Mouse (Mus musculus): ENCODE results near the gene Anxa2. TPM values are rescaled to one million over a fixed set of nuclear protein-coding genes. Genes with fewer than 3 reads are reported as not detected.

Gene Anxa2
- polyA plus RNA-seq, 1 experiment from 2014 or later = 858 TPM

DNA sequence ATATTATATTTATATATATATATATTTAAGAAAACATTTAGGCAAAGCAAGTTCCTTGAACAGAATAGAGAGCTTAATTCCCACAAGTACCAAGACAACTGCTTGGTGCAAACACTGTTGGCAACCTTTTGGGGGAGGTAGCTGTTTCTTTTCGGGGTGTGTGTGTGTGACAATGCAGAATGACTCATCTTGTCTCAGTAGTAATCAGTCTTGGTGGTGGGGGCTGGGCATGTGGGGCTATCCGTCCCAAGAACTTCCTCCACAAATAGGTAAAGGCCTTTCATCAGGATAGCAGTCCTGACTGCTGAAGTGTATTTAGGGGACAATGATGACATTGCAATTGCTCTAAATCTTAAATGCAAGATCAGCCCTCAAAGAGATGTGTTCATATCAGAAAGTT is 9.6 kb downstream of the Anxa2 start:
- H3K9me3 ChIP-seq = no peaks in the 10 kb centered on the region
- H3K27ac ChIP-seq = no peak overlapping the region

GRCm38 (mm10) chr9:69464109-69464756 is 10.8 kb downstream of the Anxa2 start:
- WGBS = 54% methylated on average over 6 of the region's 6 CpGs
- Histone ChIP-seq H3K4me2 (no peak overlapping the region), H3K27ac (no peak overlapping the region), H3K9ac (no peak overlapping the region), H3K36me3 (peaks cover 38% of the 10 kb centered on the region), H3K4me1 (peaks cover 56% of the 10 kb centered on the region), H3K27me3 (no peaks in the 10 kb centered on the region), H3K4me3 (no peak overlapping the region), H3K9me3 (no peaks in the 10 kb centered on the region)
- ATAC-seq (ENCODE audit: borderline replicate concordance, extremely low read depth, low FRiP score, low TSS enrichment) = no peak

More for the DNA sequence above, 9.6 kb downstream of the Anxa2 start:
- no peak for ATAC-seq (ENCODE audit: borderline replicate concordance, extremely low read depth, low FRiP score, low TSS enrichment)
- H3K4me1 ChIP-seq = peaks cover 58% of the 10 kb centered on the region
- no peaks in the 10 kb centered on the region for H3K27me3 ChIP-seq
- H3K9ac ChIP-seq = no peak overlapping the region
- H3K4me3 ChIP-seq = no peak overlapping the region
- no peak overlapping the region for H3K4me2 ChIP-seq
- H3K36me3 ChIP-seq = peaks cover 29% of the 10 kb centered on the region
- WGBS = 71% methylated on average over 2 of the region's 2 CpGs

DNA sequence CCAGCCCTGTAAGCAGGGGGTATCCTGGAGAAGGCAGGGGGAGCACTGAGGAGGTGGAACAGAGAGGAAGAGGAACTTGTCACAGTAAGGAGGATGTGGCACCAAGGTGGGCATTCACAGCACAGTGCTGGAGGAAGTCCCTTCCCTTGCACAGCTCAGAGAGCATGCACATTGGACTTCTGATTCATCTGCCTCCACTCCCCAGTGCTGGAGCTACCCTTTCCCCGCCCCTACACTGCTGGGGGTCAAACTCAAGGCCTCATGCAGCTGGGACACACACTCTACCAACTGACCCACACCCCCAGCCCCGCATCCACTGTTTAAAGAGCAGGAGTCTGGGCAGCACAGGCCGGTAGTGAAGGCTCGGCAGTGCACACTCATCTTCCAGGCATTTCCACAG is 12.7 kb downstream of the Anxa2 start:
- Histone ChIP-seq H3K27me3 (no peaks in the 10 kb centered on the region), H3K4me3 (no peak overlapping the region), H3K9ac (no peak overlapping the region), H3K36me3 (peaks cover 36% of the 10 kb centered on the region), H3K4me2 (no peak overlapping the region), H3K4me1 (peaks cover 56% of the 10 kb centered on the region), H3K9me3 (no peaks in the 10 kb centered on the region), H3K27ac (no peak overlapping the region)
- 47% methylated on average over 4 of the region's 4 CpGs for WGBS
- no peak for ATAC-seq (ENCODE audit: borderline replicate concordance, extremely low read depth, low FRiP score, low TSS enrichment)

DNA sequence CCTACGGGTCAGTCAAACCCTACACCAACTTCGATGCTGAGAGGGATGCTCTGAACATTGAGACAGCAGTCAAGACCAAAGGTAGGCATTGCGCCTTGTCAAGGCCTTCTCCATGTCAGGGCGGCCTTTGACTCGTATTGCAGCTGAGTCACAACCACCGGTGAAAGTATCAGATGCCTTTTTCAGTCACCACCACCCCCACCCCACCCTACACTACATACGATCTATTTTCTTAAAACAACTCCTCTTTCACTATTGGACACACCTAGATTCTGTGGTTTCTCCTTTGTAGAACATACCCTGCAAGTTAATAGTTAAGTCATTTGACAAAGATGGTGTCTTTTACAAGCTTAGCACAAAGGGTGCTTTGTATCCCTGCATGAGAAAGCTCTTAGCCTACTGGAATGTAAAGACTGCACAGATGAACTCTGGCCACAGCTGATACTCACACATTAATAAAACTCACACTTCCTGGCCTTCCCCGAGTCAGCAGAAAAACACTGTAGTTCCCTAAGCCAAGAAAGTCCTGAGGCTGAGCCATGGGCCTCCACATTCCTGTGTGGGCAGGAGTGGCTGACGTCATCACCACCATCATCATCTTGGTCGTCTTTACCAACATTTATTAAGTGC is 14.0 kb downstream of the Anxa2 start:
- ATAC-seq (ENCODE audit: borderline replicate concordance, extremely low read depth, low FRiP score, low TSS enrichment) = peak; percentile 19; the same call in 1 of the 2 replicates
- WGBS = 40% methylated on average over 10 of the region's 10 CpGs

GRCm38 (mm10) chr9:69468991-69469390 is 15.6 kb downstream of the Anxa2 start:
- Histone ChIP-seq H3K27me3 (no peaks in the 10 kb centered on the region), H3K4me1 (peaks cover 74% of the 10 kb centered on the region), H3K36me3 (peaks cover 44% of the 10 kb centered on the region), H3K9ac (no peak overlapping the region), H3K9me3 (no peaks in the 10 kb centered on the region), H3K4me2 (no peak overlapping the region), H3K27ac (peak overlapping the region; percentile 19; the same call in 1 of the 2 replicates), H3K4me3 (no peak overlapping the region)
- ATAC-seq (ENCODE audit: borderline replicate concordance, extremely low read depth, low FRiP score, low TSS enrichment) = peak; percentile 71
- WGBS = 13% methylated on average over 9 of the region's 9 CpGs

More for the DNA sequence above, 14.0 kb downstream of the Anxa2 start:
- Histone ChIP-seq H3K36me3 (peaks cover 38% of the 10 kb centered on the region), H3K4me2 (no peak overlapping the region), H3K4me3 (no peak overlapping the region), H3K27me3 (no peaks in the 10 kb centered on the region), H3K9me3 (no peaks in the 10 kb centered on the region), H3K9ac (no peak overlapping the region), H3K27ac (peak overlapping the region; percentile 63), H3K4me1 (peaks cover 69% of the 10 kb centered on the region)

DNA sequence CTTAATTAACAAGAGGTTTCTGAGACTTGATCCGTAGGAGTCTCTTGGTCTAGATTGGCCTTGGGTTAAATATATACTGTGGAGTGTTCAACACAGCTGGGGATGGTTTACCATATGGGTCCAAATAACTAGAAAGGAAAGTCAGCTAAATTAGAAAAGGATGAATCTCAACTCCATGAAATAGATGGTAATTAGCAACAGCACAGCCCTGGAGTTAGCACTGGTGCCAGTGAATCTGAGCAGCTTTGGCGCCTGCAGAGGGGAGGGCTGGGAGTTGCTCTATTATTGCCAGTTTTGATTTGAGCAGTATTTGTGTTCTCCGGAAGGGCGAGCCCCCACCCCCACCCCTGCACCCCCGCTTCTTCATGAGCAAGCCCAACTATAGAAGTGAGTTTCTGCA is 16.9 kb downstream of the Anxa2 start:
- Histone ChIP-seq H3K4me1 (peaks cover 74% of the 10 kb centered on the region), H3K4me2 (0 out of 2 replicates have a peak overlapping the region, but pooled peaks have one; percentile 17), H3K9ac (no peak overlapping the region), H3K27me3 (no peaks in the 10 kb centered on the region), H3K36me3 (peaks cover 50% of the 10 kb centered on the region), H3K27ac (peak overlapping the region; percentile 81), H3K9me3 (no peaks in the 10 kb centered on the region), H3K4me3 (no peak overlapping the region)
- ATAC-seq (ENCODE audit: borderline replicate concordance, extremely low read depth, low FRiP score, low TSS enrichment) = no peak
- WGBS = 51% methylated on average over 5 of the region's 5 CpGs

- no peaks in the 10 kb centered on the region for H3K27me3 ChIP-seq
- ATAC-seq (ENCODE audit: borderline replicate concordance, extremely low read depth, low FRiP score, low TSS enrichment) = peak; percentile 23; the same call in 1 of the 2 replicates
- peaks cover 50% of the 10 kb centered on the region for H3K36me3 ChIP-seq
- WGBS = 9% methylated on average over 6 of the region's 6 CpGs
- no peaks in the 10 kb centered on the region for H3K9me3 ChIP-seq
- H3K27ac ChIP-seq = peak overlapping the region; percentile 81
- H3K4me2 ChIP-seq = 0 out of 2 replicates have a peak overlapping the region, but pooled peaks have one; percentile 17
- no peak overlapping the region for H3K4me3 ChIP-seq
- H3K9ac ChIP-seq = no peak overlapping the region
- H3K4me1 ChIP-seq = peaks cover 69% of the 10 kb centered on the region
Measured at GRCm38 (mm10) chr9:69470921-69471320, 17.5 kb downstream of the Anxa2 start.

- H3K4me1 ChIP-seq = peaks cover 52% of the 10 kb centered on the region
- WGBS = 31% methylated on average over 6 of the region's 6 CpGs
- peak overlapping the region; percentile 71 for H3K27ac ChIP-seq
- no peak overlapping the region for H3K9ac ChIP-seq
- H3K27me3 ChIP-seq = no peaks in the 10 kb centered on the region
- H3K36me3 ChIP-seq = peaks cover 51% of the 10 kb centered on the region
- no peaks in the 10 kb centered on the region for H3K9me3 ChIP-seq
- ATAC-seq (ENCODE audit: borderline replicate concordance, extremely low read depth, low FRiP score, low TSS enrichment) = peak; percentile 77
- H3K4me3 ChIP-seq = no peak overlapping the region
- H3K4me2 ChIP-seq = no peak overlapping the region
Measured at GRCm38 (mm10) chr9:69472724-69473123, 19.3 kb downstream of the Anxa2 start.

DNA sequence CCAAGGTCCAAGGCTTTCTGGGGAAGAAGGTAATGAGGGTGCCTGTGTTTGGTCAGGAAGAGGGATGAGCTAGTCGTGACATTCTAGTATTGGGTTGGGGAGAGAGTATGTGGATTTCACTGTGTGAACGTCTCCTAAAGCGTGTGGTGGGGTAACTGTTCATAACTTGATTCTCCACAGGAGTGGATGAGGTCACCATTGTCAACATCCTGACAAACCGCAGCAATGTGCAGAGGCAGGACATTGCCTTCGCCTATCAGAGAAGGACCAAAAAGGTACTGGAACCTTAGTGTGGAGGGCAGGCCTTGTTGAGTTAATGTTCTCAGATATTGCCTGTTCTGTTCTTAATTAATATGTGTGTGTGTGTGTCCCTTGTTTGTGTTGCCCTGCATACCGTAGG is 22.5 kb downstream of the Anxa2 start:
- H3K4me2 ChIP-seq = no peak overlapping the region
- H3K27me3 ChIP-seq = no peaks in the 10 kb centered on the region
- H3K9me3 ChIP-seq = no peaks in the 10 kb centered on the region
- WGBS = 69% methylated on average over 6 of the region's 6 CpGs
- H3K9ac ChIP-seq = no peak overlapping the region
- ATAC-seq (ENCODE audit: borderline replicate concordance, extremely low read depth, low FRiP score, low TSS enrichment) = no peak
- H3K27ac ChIP-seq = no peak overlapping the region
- peaks cover 25% of the 10 kb centered on the region for H3K4me1 ChIP-seq
- H3K4me3 ChIP-seq = no peak overlapping the region
- H3K36me3 ChIP-seq = peaks cover 56% of the 10 kb centered on the region

DNA sequence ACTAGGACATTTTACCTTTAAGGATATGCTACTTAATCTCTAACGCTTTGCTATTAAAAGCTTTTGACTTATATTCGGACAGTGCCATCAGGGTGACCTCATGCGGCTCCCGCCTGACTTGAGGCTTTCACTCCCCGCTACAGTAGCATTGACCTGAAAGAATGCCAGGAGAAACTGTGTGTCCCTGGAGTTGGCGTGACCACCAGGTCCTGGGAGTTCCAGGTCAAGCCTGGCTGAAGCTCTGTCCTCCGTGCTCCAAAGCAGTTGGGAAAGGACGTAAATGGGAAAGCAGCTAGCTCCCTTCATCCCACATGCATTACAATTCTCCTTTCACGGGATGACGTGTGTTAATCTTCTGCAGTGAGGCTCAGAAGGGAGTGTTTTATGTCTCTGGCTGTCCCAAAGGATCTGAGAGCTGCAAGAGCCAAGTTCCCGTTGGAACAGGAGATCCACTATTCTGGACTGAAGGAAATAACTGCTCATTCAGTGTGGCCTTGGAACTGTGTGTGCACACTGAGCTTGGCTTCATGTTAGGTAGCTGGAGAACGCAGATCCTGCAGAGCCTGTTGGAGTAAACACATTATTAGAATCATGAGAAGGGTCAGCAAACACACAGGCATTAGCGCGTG is 23.9 kb downstream of the Anxa2 start:
- Histone ChIP-seq H3K4me2 (no peak overlapping the region), H3K9ac (no peak overlapping the region), H3K27ac (no peak overlapping the region), H3K4me1 (peaks cover 12% of the 10 kb centered on the region), H3K27me3 (no peaks in the 10 kb centered on the region), H3K4me3 (no peak overlapping the region), H3K36me3 (peaks cover 65% of the 10 kb centered on the region), H3K9me3 (no peaks in the 10 kb centered on the region)
- no peak for ATAC-seq (ENCODE audit: borderline replicate concordance, extremely low read depth, low FRiP score, low TSS enrichment)
- 61% methylated on average over 14 of the region's 14 CpGs for WGBS

- peaks cover 8% of the 10 kb centered on the region; the same call in 1 of the 2 replicates for H3K4me1 ChIP-seq
- peaks cover 68% of the 10 kb centered on the region for H3K36me3 ChIP-seq
- no peak for ATAC-seq (ENCODE audit: borderline replicate concordance, extremely low read depth, low FRiP score, low TSS enrichment)
- no peaks in the 10 kb centered on the region for H3K27me3 ChIP-seq
- 64% methylated on average over 6 of the region's 6 CpGs for WGBS
- H3K4me3 ChIP-seq = no peak overlapping the region
- no peak overlapping the region for H3K4me2 ChIP-seq
- no peak overlapping the region for H3K27ac ChIP-seq
- H3K9me3 ChIP-seq = no peaks in the 10 kb centered on the region
- no peak overlapping the region for H3K9ac ChIP-seq
Measured at GRCm38 (mm10) chr9:69477824-69478222, 24.4 kb downstream of the Anxa2 start.

GRCm38 (mm10) chr9:69480344-69480743 is 26.9 kb downstream of the Anxa2 start:
- peaks cover 79% of the 10 kb centered on the region for H3K36me3 ChIP-seq
- no peak overlapping the region for H3K27ac ChIP-seq
- ATAC-seq (ENCODE audit: borderline replicate concordance, extremely low read depth, low FRiP score, low TSS enrichment) = peak; percentile 54; the same call in 1 of the 2 replicates
- H3K27me3 ChIP-seq = no peaks in the 10 kb centered on the region
- H3K9me3 ChIP-seq = no peaks in the 10 kb centered on the region
- H3K4me2 ChIP-seq = no peak overlapping the region
- 6% methylated on average over 1 of the region's 1 CpGs for WGBS
- no peak overlapping the region for H3K4me3 ChIP-seq
- H3K4me1 ChIP-seq = no peaks in the 10 kb centered on the region
- H3K9ac ChIP-seq = no peak overlapping the region
